Mouse (Mus musculus) spleen, embryonic (tissue): ENCODE data around the gene Prr22.

Experiments
- CTCF ChIA-PET: fragments of 350-600 bp; sonication (Branson Sonifier 250); formaldehyde crosslinking; loops from one replicate; lab custom pipeline; 2022; lab: Charles Lee

Prr22 gene

GRCm38 (mm10) chr17:56769950-56770349 is at the start of gene Prr22:
TSS of gene Prr22 (plus strand) at chr17:56770250.
- CTCF ChIA-PET = no interaction called here

GRCm38 (mm10) chr17:56722441-56722840 is 47.6 kb upstream of the Prr22 start:
- CTCF ChIA-PET = no interaction called here

- CTCF ChIA-PET = interaction anchor here (0.5 kb wide), 1 partner anchor 156 kb away, joined by 5 read pairs; no protein-coding TSS in a partner anchor
Observed at GRCm38 (mm10) chr17:56723419-56724161, 46.5 kb upstream of the Prr22 start.

- CTCF ChIA-PET = no interaction called here
Observed at GRCm38 (mm10) chr17:56727029-56727649, 42.9 kb upstream of the Prr22 start.

GRCm38 (mm10) chr17:56727659-56728058 is 42.4 kb upstream of the Prr22 start:
- CTCF ChIA-PET = no interaction called here

- CTCF ChIA-PET = no interaction called here
Observed at GRCm38 (mm10) chr17:56728117-56728516, 41.9 kb upstream of the Prr22 start.

- CTCF ChIA-PET = no interaction called here
Observed at GRCm38 (mm10) chr17:56729151-56729550, 40.9 kb upstream of the Prr22 start.

- CTCF ChIA-PET = interaction anchor here (0.7 kb wide), 1 partner anchor 311 kb away, joined by 18 read pairs; no protein-coding TSS in a partner anchor
Observed at GRCm38 (mm10) chr17:56729656-56730055, 40.4 kb upstream of the Prr22 start.

- CTCF ChIA-PET = no interaction called here
Observed at GRCm38 (mm10) chr17:56736534-56736933, 33.5 kb upstream of the Prr22 start.

- CTCF ChIA-PET = no interaction called here
Observed at GRCm38 (mm10) chr17:56738221-56738620, 31.8 kb upstream of the Prr22 start.

GRCm38 (mm10) chr17:56740118-56740787 is 29.8 kb upstream of the Prr22 start:
- CTCF ChIA-PET = no interaction called here

GRCm38 (mm10) chr17:56740788-56741160 is 29.3 kb upstream of the Prr22 start:
- CTCF ChIA-PET = no interaction called here

GRCm38 (mm10) chr17:56744173-56744572 is 25.9 kb upstream of the Prr22 start:
- CTCF ChIA-PET = no interaction called here

GRCm38 (mm10) chr17:56751404-56752072 is 18.5 kb upstream of the Prr22 start:
- CTCF ChIA-PET = no interaction called here

GRCm38 (mm10) chr17:56753452-56753851 is 16.6 kb upstream of the Prr22 start:
- CTCF ChIA-PET = no interaction called here

GRCm38 (mm10) chr17:56754271-56755185 is 15.5 kb upstream of the Prr22 start:
- CTCF ChIA-PET = no interaction called here

- CTCF ChIA-PET = no interaction called here
Observed at GRCm38 (mm10) chr17:56756703-56757399, 13.2 kb upstream of the Prr22 start.

GRCm38 (mm10) chr17:56757416-56758123 is 12.5 kb upstream of the Prr22 start, which contains the start of gene Nrtn:
TSS of gene Nrtn (minus strand) at chr17:56757530.
- CTCF ChIA-PET = interaction anchor here (0.7 kb wide), 1 partner anchor 51 kb away, joined by 3 read pairs; no protein-coding TSS in a partner anchor

GRCm38 (mm10) chr17:56758132-56758531 is 11.9 kb upstream of the Prr22 start:
- CTCF ChIA-PET = no interaction called here

GRCm38 (mm10) chr17:56759261-56759660 is 10.8 kb upstream of the Prr22 start:
- CTCF ChIA-PET = no interaction called here
